Mouse (Mus musculus): ENCODE data around the gene Bloc1s1.
A peak's percentile ranks its signal among the peaks of the same experiment; 100 is the strongest.

Bloc1s1 gene

DNA sequence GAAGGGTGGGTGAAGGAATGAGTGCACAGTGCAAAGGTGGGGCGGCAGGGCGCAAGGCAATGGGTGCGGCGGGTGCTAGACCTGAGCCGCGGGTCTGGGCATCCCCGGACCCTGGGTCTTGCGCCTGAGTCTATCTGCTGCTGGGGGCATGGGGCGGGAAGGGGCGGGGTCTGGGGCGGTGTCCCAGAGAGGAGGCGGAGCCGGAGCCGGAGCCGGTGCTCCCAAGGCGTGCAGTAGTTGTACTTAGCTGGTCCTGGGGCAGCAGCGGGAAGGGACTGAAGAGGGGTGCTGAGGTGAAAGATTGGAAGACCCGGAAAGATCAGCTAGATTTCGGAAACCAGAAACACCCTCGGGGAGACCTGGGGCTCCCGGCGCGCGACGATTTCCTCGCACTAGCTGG lies 9.7 kb upstream of the Bloc1s1 start, which contains the start of gene Itga7:
Itga7 (plus strand) TSS at position 245 of the 400 bp plus-strand sequence.
- no peak for DNase-seq (ENCODE audit: extremely low read depth, low read depth, low spot score)

DNA sequence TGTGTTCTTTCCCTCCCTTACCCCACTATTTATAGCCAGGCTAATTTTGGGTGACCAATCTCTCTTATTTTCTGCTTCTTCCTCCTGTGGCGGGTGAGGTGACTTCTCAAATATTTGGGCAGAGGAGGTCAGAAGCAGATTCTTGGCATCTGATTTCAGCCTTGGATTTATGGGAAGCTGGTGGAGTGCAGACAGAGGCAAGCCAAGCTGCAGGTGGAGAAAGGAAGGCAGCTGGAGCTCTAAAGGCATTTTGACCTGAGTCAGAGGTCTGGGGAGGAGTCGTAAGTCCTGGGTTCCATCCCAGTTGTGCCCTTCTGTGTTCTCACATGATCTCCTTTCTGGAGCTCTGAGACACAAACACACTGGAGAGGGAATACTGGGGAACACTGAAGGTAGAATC lies 7.6 kb upstream of the Bloc1s1 start:
- no peak for DNase-seq (ENCODE audit: extremely low read depth, low read depth, low spot score)

GRCm38 (mm10) chr10:128929638-128930378 lies 6.0 kb upstream of the Bloc1s1 start:
- no peak for DNase-seq (ENCODE audit: extremely low read depth, low read depth, low spot score)

DNA sequence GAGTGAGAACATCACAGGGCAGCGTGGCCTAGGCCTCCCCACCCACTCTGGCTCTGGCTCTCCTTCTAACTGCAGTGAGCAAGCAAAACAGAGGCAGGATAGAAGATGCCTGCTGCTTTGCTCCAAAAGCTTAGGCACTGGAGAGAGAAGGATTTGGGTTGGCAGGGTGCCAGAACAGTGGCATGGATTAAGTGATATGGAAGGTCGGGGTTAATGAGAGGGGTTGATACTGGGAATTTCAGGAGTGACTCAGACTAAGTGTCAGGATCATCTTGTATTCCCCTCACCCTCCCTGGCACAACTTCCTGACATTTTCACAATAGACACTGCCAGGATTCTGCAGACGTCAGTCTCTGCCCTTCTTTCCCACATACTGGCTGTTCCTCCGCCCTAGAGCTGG lies 4.5 kb upstream of the Bloc1s1 start:
- DNase-seq (ENCODE audit: extremely low read depth, low read depth, low spot score), result no peak

DNA sequence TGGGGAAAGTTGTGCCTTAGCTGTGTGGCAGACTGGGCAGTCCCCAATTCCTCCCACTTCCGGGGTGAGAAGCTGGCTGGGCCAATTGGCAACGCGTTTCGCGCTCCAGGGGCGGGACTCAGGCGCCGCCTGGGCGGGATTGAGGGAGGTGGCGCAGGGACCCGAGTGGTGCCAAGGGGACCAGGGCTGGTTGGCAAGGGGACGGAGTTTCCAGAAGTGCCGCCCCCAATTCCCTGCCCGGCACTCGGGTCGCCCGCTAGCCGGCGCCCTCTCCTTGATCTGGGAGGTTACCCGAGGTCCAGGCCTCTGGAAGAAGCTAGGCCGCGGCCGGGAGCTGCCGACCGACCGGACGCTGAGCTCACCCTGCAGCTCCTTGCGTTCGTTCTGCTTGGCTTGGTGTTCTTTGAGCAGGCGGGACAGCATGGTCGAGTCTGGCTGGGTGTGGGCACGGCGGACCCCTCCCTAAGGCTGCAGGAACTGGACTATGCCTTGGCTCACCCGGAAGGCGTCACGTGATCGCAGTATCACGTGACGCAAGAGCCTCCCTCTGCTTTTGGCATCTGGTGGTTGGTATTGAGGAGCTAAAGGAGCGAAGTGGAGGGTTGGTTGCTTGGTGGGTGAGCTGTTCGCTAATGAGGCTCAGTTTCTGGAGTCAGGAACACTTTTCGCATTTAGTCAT lies 683 bp downstream of the Bloc1s1 start:
- peak; percentile 69 for DNase-seq (ENCODE audit: extremely low read depth, low read depth, low spot score)

DNA sequence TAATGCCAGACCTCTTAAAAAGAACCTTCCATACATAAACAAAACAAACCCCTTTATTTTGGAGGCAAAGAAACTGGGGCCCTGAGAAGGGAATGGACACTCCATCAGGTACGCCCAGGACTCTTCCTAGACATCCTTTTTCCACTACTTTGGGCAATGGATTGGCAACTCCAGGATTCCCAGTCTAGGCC lies 1.1 kb downstream of the Bloc1s1 start, which contains the start of gene Rdh5:
Rdh5 (minus strand) TSS at position 67 of the 191 bp plus-strand sequence.
- no peak for DNase-seq (ENCODE audit: extremely low read depth, low read depth, low spot score)

DNA sequence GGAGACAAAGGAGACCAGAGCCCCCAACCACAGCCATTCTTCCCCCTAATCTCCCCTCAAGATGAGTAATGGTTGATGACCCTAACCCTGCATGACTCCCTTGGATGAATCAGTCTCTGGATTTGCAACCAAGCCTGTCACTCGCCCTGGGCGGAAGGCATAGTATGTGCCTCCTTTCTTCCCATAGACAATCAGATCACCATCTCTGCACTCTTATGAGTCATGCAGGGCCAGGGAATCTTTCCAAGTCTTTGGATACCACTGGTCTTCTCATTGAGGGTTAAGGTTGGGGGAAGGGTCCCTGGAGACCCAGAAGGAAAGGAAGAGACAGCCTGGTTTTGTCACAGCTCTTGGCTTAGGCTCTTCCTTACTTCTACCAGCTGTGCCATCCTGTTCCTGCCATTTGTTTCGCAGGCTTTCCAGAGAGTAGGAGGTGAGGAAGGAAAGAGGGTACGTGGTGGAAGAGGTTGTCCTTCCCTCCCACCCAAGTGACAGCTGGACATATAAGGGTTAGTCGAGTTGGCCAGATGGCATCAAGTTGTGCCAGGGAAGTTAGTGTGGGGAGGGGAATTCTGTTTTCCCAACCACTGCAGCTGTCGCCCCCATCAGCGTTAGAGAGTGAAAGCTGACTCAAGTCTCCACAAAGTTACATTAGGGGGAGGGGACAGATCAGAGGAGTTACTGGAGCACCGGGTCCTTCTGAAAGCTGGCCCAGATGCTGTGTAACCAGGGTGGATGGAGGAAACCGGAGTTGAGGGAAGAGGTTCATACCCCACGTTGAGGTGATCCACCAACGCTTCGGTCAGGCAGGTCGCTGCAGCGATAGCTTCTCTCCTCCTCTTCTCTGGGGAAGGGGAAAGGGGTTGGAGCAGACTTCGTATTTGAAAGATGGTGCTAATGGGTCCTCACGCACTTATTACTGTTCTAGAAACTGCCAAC lies 1.7 kb downstream of the Bloc1s1 start:
- DNase-seq (ENCODE audit: extremely low read depth, low read depth, low spot score), result no peak

- DNase-seq (ENCODE audit: extremely low read depth, low read depth, low spot score), result no peak
These were observed 2.6 kb downstream of the Bloc1s1 start for GRCm38 (mm10) chr10:128921251-128921650.

- no peak for DNase-seq (ENCODE audit: extremely low read depth, low read depth, low spot score)
These were observed 3.1 kb downstream of the Bloc1s1 start for GRCm38 (mm10) chr10:128920736-128921161.

GRCm38 (mm10) chr10:128919966-128920365 lies 3.9 kb downstream of the Bloc1s1 start:
- no peak for DNase-seq (ENCODE audit: extremely low read depth, low read depth, low spot score)

DNA sequence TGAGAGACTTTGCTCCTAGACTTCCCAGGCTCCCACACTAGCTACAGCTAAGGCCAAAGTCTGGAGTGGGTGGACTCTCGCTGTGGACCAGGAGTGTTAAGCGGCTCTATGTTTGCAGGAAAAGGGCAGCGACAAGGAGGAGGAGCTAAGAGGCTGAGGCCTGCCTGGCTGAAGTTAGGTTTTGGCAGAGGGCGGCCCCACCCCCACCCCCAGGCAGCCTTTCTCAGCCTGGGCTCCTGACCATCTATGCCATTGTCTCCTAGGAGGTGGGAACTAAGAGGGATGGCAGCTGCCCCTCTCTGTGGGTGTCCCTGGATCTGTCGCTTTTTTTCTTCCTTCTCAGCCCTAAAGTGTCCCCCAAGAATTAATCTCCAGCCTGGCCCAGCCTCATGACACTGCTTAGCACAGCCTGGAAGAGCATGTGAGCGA lies 4.6 kb downstream of the Bloc1s1 start:
- DNase-seq (ENCODE audit: extremely low read depth, low read depth, low spot score), result no peak

- no peak for DNase-seq (ENCODE audit: extremely low read depth, low read depth, low spot score)
These were observed 5.6 kb downstream of the Bloc1s1 start for GRCm38 (mm10) chr10:128918246-128918645.

DNA sequence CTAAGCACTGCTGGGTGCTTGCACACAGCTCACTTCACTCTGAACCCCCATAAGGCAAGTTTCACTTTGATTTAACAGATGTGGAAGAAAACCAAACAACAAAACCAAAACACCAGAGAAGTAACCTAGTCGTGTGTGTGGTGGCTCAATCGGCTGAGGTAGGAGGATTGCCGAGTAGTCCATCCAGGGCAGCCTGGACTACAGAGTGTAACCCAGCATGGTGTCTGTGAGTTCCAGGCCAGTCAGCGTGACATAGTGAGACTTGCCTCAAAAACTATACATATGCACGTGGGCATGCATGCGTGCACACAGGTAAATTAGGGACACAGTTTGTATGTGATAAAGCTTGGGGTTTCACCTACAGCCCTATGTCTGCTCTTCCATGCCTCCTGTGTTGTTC lies 6.4 kb downstream of the Bloc1s1 start:
- no peak for DNase-seq (ENCODE audit: extremely low read depth, low read depth, low spot score)

DNA sequence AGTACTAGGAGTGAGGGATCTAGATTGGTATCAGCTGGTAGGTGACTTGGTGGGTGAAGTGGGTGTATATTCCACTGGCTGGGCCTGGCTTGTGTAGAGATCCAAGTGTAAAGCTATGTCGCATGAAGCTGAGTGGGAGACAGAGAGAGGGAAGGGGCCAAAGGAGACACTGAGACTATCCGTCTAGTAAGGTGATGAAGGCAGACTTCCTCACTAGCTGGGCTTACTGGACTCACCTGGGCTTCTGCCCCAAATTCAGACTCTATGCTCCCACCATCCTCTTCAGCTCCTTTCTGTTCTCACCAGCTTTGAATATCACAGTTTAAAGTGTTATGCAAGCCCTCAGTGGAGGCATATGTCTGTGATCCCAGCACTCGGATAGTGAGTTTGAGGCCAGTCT lies 7.2 kb downstream of the Bloc1s1 start:
- no peak for DNase-seq (ENCODE audit: extremely low read depth, low read depth, low spot score)

- no peak for DNase-seq (ENCODE audit: extremely low read depth, low read depth, low spot score)
These were observed 8.3 kb downstream of the Bloc1s1 start for GRCm38 (mm10) chr10:128915550-128915949.

DNA sequence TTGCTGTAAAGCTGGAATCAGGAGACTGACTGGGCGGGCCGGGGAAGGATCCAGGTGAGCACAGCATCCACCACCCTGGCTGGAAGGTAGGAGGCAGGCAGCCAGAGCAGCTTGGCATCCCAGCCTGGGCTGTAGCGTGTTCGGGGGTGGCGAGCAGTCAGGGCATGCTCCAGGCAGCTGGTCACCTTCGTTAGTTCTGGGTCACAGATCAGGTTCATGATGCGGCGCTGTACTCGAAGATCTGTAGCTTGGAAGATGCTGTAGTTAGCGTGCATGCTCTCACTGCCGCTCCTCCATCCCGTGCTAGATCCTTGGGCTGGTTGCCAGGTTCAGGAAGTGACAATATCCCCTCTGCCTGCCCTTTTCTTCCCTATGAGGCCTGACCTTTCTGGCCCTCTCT lies 10.1 kb downstream of the Bloc1s1 start:
- DNase-seq (ENCODE audit: extremely low read depth, low read depth, low spot score), result no peak

- no peak for DNase-seq (ENCODE audit: extremely low read depth, low read depth, low spot score)
These were observed 10.6 kb downstream of the Bloc1s1 start for GRCm38 (mm10) chr10:128913219-128913618.

GRCm38 (mm10) chr10:128912791-128913190 lies 11.0 kb downstream of the Bloc1s1 start:
- DNase-seq (ENCODE audit: extremely low read depth, low read depth, low spot score), result no peak

GRCm38 (mm10) chr10:128912268-128912667 lies 11.6 kb downstream of the Bloc1s1 start:
- no peak for DNase-seq (ENCODE audit: extremely low read depth, low read depth, low spot score)

DNA sequence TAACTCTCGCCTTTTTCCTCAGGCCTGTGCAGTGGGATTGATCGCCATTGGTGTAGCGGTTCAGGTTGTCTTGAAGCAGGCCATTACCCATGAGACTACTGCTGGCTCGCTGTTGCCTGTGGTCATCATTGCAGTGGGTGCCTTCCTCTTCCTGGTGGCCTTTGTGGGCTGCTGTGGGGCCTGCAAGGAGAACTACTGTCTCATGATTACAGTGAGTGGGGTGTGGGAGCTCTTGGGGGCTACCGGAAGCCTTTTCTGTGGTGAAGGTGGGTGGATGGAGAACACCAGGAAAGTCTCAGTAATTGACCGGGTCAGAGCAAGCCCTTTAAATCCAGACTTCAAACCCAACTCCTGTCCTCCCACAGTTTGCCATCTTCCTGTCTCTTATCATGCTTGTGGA lies 12.4 kb downstream of the Bloc1s1 start:
- no peak for DNase-seq (ENCODE audit: extremely low read depth, low read depth, low spot score)

GRCm38 (mm10) chr10:128910066-128910841 lies 13.6 kb downstream of the Bloc1s1 start:
- DNase-seq (ENCODE audit: extremely low read depth, low read depth, low spot score), result no peak
